Mouse (Mus musculus) hindbrain, embryonic 15.5 days (tissue): ENCODE measurements around the gene Trim17. TPM values are rescaled to one million over a fixed set of nuclear protein-coding genes. Genes with fewer than 3 reads are reported as not detected.

Source experiments
- ATAC-seq: fragments of 200-750 bp; cut with Nextera tagmentation; 2 replicates; pipeline ENCODE4 v1.8.0; 2017; ENCODE audit warnings: low read depth, moderate number of reproducible peaks, moderate TSS enrichment; ENCODE audit not compliant: low FRiP score
- H3K27ac ChIP-seq: fragments of 300-500 bp; sonication (generic); replicated peaks from 2 replicates; pipeline ENCODE4 v1.5.1; 2015; ENCODE audit warnings: mild to moderate bottlenecking, inconsistent platforms
- H3K27me3 ChIP-seq: fragments of 300-500 bp; sonication (generic); 2 replicates; pipeline ENCODE4 v1.6.1; 2015; ENCODE audit warnings: control low read depth, inconsistent platforms
- H3K36me3 ChIP-seq: fragments of 300-500 bp; sonication (generic); 2 replicates; pipeline ENCODE4 v1.6.1; 2015; ENCODE audit warnings: control low read depth, inconsistent platforms
- H3K4me1 ChIP-seq: fragments of 300-500 bp; sonication (generic); replicated peaks from 2 replicates; pipeline ENCODE4 v1.6.1; 2015; ENCODE audit warnings: control low read depth, inconsistent platforms
- H3K4me2 ChIP-seq: fragments of 300-500 bp; sonication (generic); 2 replicates; pipeline ENCODE4 v1.6.1; 2015; ENCODE audit warnings: moderate library complexity, mild to moderate bottlenecking, inconsistent platforms
- H3K4me3 ChIP-seq: fragments of 300-500 bp; sonication (generic); 2 replicates; pipeline ENCODE4 v1.5.1; 2015; ENCODE audit warnings: mild to moderate bottlenecking, inconsistent platforms
- H3K9ac ChIP-seq: fragments of 300-500 bp; sonication (generic); 2 replicates; pipeline ENCODE4 v1.6.1; 2015; ENCODE audit warnings: inconsistent platforms
- H3K9me3 ChIP-seq: fragments of 300-500 bp; sonication (generic); 2 replicates; pipeline ENCODE4 v1.6.1; 2016; ENCODE audit warnings: control low read depth, inconsistent platforms
- WGBS: fragments of 180-500 bp; shearing (Covaris S2); methylation state at CpG from one replicate; pipeline ENCODE4 v1.1.7; 2015; 5-methylcytosine and 5-hydroxymethylcytosine counted together
- polyA plus RNA-seq: library from polyadenylated mRNA; unstranded; fragments of >200 nt; fragmentation: Nextera tagmentation; extraction: Ambion mirVana; gene quantifications from 2 replicates; pipeline ENCODE4 v1.2.1, GENCODE M21; 2015

The Trim17 gene
- 1.4 TPM in 2 replicates for polyA plus RNA-seq

DNA sequence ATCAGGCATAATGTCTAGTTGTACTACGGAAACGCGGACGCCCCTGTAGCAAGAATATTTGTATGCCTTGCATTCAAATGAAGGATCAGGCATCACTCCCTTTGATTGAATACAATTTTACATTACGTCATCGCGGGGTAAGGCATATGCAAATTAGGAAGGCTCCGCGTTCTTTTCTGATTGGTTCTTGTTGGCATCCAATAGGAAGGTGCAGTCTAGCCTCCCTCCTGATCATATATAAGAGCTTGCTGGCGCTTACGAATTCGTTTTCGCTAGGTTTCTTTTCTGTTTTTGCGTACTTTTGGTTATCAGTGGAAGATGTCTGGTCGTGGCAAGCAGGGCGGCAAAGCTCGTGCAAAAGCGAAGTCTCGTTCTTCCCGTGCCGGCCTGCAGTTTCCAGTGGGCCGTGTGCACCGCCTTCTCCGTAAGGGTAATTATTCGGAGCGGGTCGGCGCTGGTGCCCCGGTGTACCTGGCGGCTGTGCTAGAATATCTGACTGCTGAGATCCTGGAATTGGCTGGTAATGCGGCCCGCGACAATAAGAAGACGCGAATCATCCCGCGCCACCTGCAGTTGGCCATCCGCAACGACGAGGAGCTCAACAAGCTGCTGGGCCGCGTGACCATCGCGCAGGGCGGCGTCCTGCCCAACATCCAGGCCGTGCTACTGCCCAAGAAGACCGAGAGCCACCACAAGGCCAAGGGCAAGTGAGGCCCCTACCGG is at the start of gene Trim17, which contains the start of gene Hist3h2a:
Gene Trim17, plus strand, starts transcription at position 266 of the 723 bp plus-strand sequence.
Gene Hist3h2a, plus strand, starts transcription at position 266 of the 723 bp plus-strand sequence.
- H3K27me3 ChIP-seq, result no peaks in the 10 kb centered on the region
- peaks cover 59% of the 10 kb centered on the region for H3K4me1 ChIP-seq
- peak; percentile 93 for ATAC-seq
- H3K9me3 ChIP-seq, result no peaks in the 10 kb centered on the region
- peak within 1 kb of the TSS; percentile 80 for H3K4me2 ChIP-seq
- peak within 1 kb of the TSS; percentile 100 for H3K27ac ChIP-seq
- no peaks in the 10 kb centered on the region for H3K36me3 ChIP-seq
- WGBS, result under 1% methylated on average over 49 of the region's 49 CpGs
- H3K4me3 ChIP-seq, result peak within 1 kb of the TSS; percentile 76
- peak within 1 kb of the TSS; percentile 92 for H3K9ac ChIP-seq

DNA sequence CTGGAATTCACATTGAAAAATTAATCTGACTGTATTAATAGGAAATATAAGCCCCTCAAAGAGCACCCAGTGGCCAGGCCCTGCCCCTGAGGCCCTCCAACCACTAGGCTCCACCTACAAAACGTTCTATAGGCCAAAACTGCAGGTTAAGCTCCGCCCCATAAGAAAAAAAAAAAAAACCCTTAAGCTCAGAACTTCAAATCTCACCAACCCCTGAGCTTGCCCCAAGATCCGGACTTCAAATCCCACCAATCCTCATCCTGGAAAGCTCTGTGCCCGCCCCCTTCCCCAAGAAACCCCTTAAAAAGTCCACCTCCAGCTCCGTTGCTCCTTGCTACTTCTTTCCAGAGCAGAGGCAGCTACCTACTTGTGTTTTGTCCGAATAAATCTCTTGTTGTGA is 49.6 kb upstream of the Trim17 start:
- 0 out of 2 replicates have a peak overlapping the region, but pooled peaks have one; percentile 73 for H3K4me3 ChIP-seq
- H3K9ac ChIP-seq, result no peak overlapping the region
- ATAC-seq, result no peak
- H3K9me3 ChIP-seq, result no peaks in the 10 kb centered on the region
- H3K4me2 ChIP-seq, result peak overlapping the region; percentile 90; the same call in 1 of the 2 replicates
- no peaks in the 10 kb centered on the region for H3K27me3 ChIP-seq
- peaks cover 21% of the 10 kb centered on the region for H3K4me1 ChIP-seq
- peaks cover 12% of the 10 kb centered on the region for H3K36me3 ChIP-seq
- no peak overlapping the region for H3K27ac ChIP-seq
- 47% methylated on average over 6 of the region's 6 CpGs for WGBS

DNA sequence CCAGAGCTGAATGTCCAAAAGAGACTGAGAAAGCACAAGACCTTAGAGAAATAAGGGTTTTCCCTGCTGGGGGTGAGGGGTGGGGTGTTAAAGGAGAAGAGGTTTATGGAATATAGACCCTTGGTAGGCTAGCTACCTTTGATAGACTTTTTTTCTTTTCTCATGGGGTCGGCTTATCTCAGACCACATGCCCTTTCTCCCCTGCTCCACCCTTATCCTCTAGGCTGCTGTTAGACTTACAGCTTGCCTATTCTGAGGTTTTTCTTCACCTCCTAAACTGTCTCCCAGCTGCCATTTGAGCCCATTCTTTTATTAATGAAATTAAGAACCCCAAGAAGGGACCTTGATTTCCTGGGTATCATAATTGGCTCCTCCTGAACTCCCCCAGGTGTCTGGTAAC is 40.7 kb upstream of the Trim17 start:
- Histone ChIP-seq H3K4me2 (no peak overlapping the region), H3K36me3 (no peaks in the 10 kb centered on the region), H3K9ac (peak overlapping the region; percentile 30; the same call in 1 of the 2 replicates), H3K9me3 (no peaks in the 10 kb centered on the region), H3K4me1 (peaks cover 10% of the 10 kb centered on the region), H3K4me3 (no peak overlapping the region), H3K27ac (no peak overlapping the region), H3K27me3 (no peaks in the 10 kb centered on the region)
- WGBS, result 91% methylated on average over 1 of the region's 1 CpGs
- no peak for ATAC-seq

- H3K4me1 ChIP-seq, result peaks cover 10% of the 10 kb centered on the region
- H3K4me3 ChIP-seq, result peak overlapping the region; percentile 30
- peak overlapping the region; percentile 29; the same call in 1 of the 2 replicates for H3K27ac ChIP-seq
- WGBS, result 17% methylated on average over 17 of the region's 17 CpGs
- H3K9me3 ChIP-seq, result no peaks in the 10 kb centered on the region
- H3K36me3 ChIP-seq, result no peaks in the 10 kb centered on the region
- H3K9ac ChIP-seq, result peak overlapping the region; percentile 30
- peak overlapping the region; percentile 64 for H3K4me2 ChIP-seq
- H3K27me3 ChIP-seq, result no peaks in the 10 kb centered on the region
- ATAC-seq, result no peak
Observed at GRCm38 (mm10) chr11:58914461-58915028, 39.9 kb upstream of the Trim17 start.

DNA sequence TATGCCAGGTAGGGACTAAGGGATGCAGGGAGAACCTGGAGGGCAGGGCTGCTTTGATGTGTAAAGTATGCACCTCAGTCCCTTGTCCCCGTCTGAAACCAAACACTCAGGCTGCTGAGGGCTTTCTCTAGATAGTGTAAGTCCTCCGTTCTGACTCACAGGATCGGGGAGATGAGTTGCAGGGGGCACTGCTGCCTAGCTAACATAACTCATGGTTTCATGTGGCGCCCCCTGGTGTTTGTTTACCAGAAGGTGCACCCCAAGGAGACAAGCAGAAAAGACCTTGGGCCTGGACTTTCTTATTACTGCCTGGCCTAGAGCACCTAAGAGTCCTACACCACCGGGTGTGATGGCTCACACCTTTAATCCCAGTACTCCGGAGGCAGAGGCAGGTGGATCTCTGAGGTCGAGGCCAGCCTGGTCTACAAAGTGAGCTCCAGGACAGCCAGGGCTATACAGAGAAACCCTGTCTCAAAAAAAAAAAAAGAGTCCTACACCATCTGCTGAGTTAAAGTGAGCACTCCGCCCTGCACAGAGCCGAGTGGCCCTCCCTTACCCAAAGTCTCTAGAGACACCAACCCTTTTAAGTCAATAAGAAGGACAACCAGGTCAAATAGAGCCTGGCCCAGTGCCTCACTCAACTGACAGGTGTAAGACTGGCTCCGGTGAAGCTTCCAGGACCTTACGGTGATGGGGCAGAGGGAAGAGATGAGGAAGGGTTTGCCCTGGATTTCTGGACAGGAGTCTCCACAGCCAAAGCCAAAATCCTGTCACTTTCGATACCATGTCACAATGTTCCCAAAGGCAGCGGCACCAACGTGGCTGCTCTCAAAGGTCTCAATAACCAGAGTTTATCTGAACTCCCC is 37.4 kb upstream of the Trim17 start:
- 50% methylated on average over 14 of the region's 14 CpGs for WGBS
- H3K9me3 ChIP-seq, result no peaks in the 10 kb centered on the region

GRCm38 (mm10) chr11:58917745-58918366 is 36.6 kb upstream of the Trim17 start, which contains the start of gene Btnl10:
Gene Btnl10 (plus strand): TSS chr11:58917908.
- Histone ChIP-seq H3K27me3 (no peaks in the 10 kb centered on the region), H3K4me1 (peaks cover 10% of the 10 kb centered on the region), H3K27ac (no peak within 1 kb of the TSS), H3K9me3 (no peaks in the 10 kb centered on the region), H3K9ac (no peak within 1 kb of the TSS), H3K4me2 (no peak within 1 kb of the TSS), H3K36me3 (no peaks in the 10 kb centered on the region), H3K4me3 (no peak within 1 kb of the TSS)
- 88% methylated on average over 12 of the region's 12 CpGs for whole genome bisulfite sequencing
- no peak for ATAC-seq

More for the DNA sequence above, 37.4 kb upstream of the Trim17 start:
- Histone ChIP-seq H3K27ac (no peak overlapping the region), H3K27me3 (no peaks in the 10 kb centered on the region), H3K9ac (no peak overlapping the region), H3K4me3 (no peak overlapping the region), H3K4me1 (peaks cover 10% of the 10 kb centered on the region), H3K4me2 (no peak overlapping the region), H3K36me3 (no peaks in the 10 kb centered on the region)
- no peak for ATAC-seq

DNA sequence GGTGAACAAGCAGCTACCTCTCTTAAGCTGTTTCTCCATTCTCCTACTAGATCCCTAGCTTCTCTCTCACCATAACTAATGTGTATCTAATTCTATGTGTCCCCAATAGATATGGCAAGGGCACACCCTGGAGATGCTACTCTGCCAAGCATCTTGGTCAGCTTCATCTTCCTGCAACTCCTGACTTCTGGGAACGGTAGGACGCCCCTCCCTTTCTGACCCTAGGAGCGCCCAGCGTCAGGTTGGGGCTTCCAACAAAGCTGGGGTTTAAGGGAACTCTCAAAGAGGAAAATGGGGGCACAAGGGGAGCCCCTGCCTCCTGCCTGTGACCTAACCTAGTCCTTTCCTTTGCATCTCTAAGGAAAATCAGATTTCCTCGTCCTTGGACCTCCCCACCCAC is 35.7 kb upstream of the Trim17 start:
- no peak for ATAC-seq
- Histone ChIP-seq H3K36me3 (no peaks in the 10 kb centered on the region), H3K9me3 (no peaks in the 10 kb centered on the region), H3K4me3 (no peak overlapping the region), H3K4me1 (peaks cover 10% of the 10 kb centered on the region), H3K27ac (no peak overlapping the region), H3K9ac (no peak overlapping the region), H3K4me2 (no peak overlapping the region), H3K27me3 (no peaks in the 10 kb centered on the region)
- 79% methylated on average over 5 of the region's 5 CpGs for WGBS

- ATAC-seq, result no peak
- no peaks in the 10 kb centered on the region for H3K27me3 ChIP-seq
- no peak overlapping the region for H3K27ac ChIP-seq
- H3K4me1 ChIP-seq, result no peaks in the 10 kb centered on the region
- no peak overlapping the region for H3K4me3 ChIP-seq
- H3K9me3 ChIP-seq, result no peaks in the 10 kb centered on the region
- no peaks in the 10 kb centered on the region for H3K36me3 ChIP-seq
- no peak overlapping the region for H3K9ac ChIP-seq
- H3K4me2 ChIP-seq, result no peak overlapping the region
- 84% methylated on average over 9 of the region's 9 CpGs for WGBS
Observed at GRCm38 (mm10) chr11:58922420-58922819, 32.1 kb upstream of the Trim17 start.

- Histone ChIP-seq H3K27ac (no peak overlapping the region), H3K4me2 (no peak overlapping the region), H3K27me3 (no peaks in the 10 kb centered on the region), H3K4me1 (peaks cover 6% of the 10 kb centered on the region; the same call in 1 of the 2 replicates), H3K9me3 (no peaks in the 10 kb centered on the region), H3K4me3 (no peak overlapping the region), H3K36me3 (peaks cover 9% of the 10 kb centered on the region), H3K9ac (no peak overlapping the region)
- WGBS, result 89% methylated on average over 2 of the region's 3 CpGs
- ATAC-seq, result no peak
Observed at GRCm38 (mm10) chr11:58926651-58927050, 27.8 kb upstream of the Trim17 start.

DNA sequence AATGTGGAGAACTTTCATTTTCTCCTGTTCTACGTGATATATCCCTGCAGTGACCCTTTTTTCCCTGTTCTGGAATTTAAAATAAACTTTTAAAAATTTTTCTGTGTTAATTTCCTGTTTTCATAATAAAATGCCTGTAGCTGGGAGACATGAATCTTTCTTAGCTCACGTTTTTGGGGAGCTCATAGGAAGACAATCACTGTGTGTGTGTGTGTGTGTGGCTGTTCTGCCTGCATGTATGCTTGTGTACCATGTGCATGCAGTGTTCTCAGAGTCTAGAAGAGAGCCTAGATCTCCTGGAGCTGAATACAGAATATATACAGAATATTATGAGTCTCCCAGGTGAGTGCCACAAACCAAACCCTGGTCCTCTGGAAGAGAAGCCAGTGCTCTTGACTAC is 27.4 kb upstream of the Trim17 start:
- Histone ChIP-seq H3K27me3 (no peaks in the 10 kb centered on the region), H3K27ac (no peak overlapping the region), H3K4me2 (no peak overlapping the region), H3K9me3 (no peaks in the 10 kb centered on the region), H3K9ac (no peak overlapping the region), H3K4me3 (no peak overlapping the region), H3K4me1 (peaks cover 6% of the 10 kb centered on the region; the same call in 1 of the 2 replicates), H3K36me3 (peaks cover 13% of the 10 kb centered on the region)
- ATAC-seq, result no peak
- 79% methylated on average over 2 of the region's 2 CpGs for WGBS
